Mouse (Mus musculus) forebrain, embryonic 15.5 days (tissue): ENCODE data around the gene Fbln1. TPM values are rescaled to one million over a fixed set of nuclear protein-coding genes. Genes with fewer than 3 reads are reported as not detected.
A peak's percentile ranks its signal among the peaks of the same experiment; 100 is the strongest.

Experiments
- ATAC-seq: fragments of 200-750 bp; cut with Nextera tagmentation; replicated peaks from 2 replicates; pipeline ENCODE4 v1.8.0; 2017; ENCODE audit warnings: mild to moderate bottlenecking, moderate TSS enrichment, moderate library complexity
- H3K27ac ChIP-seq: fragments of 300-500 bp; sonication (generic); replicated peaks from 2 replicates; pipeline ENCODE4 v1.5.1; 2015; ENCODE audit warnings: mild to moderate bottlenecking, inconsistent platforms
- H3K27me3 ChIP-seq: fragments of 300-500 bp; sonication (generic); 2 replicates; pipeline ENCODE4 v1.6.1; 2015; ENCODE audit warnings: inconsistent platforms
- H3K36me3 ChIP-seq: fragments of 300-500 bp; sonication (generic); 2 replicates; pipeline ENCODE4 v1.6.1; 2015; ENCODE audit warnings: mild to moderate bottlenecking, inconsistent platforms
- H3K4me1 ChIP-seq: fragments of 300-500 bp; sonication (generic); 2 replicates; pipeline ENCODE4 v1.6.1; 2015; ENCODE audit warnings: inconsistent platforms
- H3K4me2 ChIP-seq: fragments of 300-500 bp; sonication (generic); replicated peaks from 2 replicates; pipeline ENCODE4 v1.6.1; 2015; ENCODE audit warnings: mild to moderate bottlenecking, inconsistent platforms
- H3K4me3 ChIP-seq: fragments of 300-500 bp; sonication (generic); 2 replicates; pipeline ENCODE4 v1.5.1; 2015; ENCODE audit warnings: mild to moderate bottlenecking, inconsistent platforms
- H3K9ac ChIP-seq: fragments of 300-500 bp; sonication (generic); replicated peaks from 2 replicates; pipeline ENCODE4 v1.6.1; 2015; ENCODE audit warnings: mild to moderate bottlenecking, inconsistent platforms
- H3K9me3 ChIP-seq: fragments of 300-500 bp; sonication (generic); 2 replicates; pipeline ENCODE4 v1.6.1; 2016; ENCODE audit warnings: inconsistent platforms
- WGBS: fragments of 180-500 bp; shearing (Covaris S2); methylation state at CpG from one replicate; pipeline ENCODE4 v1.1.7; 2015; ENCODE audit warnings: mixed read lengths; 5-methylcytosine and 5-hydroxymethylcytosine counted together
- polyA plus RNA-seq: library from polyadenylated mRNA; unstranded; fragments of >200 nt; fragmentation: Nextera tagmentation; extraction: Ambion mirVana; gene quantifications from 2 replicates; pipeline ENCODE4 v1.2.1, GENCODE M21; 2015

Gene Fbln1
- polyA plus RNA-seq, 1 experiment from 2014 or later, result 47.0 TPM

DNA sequence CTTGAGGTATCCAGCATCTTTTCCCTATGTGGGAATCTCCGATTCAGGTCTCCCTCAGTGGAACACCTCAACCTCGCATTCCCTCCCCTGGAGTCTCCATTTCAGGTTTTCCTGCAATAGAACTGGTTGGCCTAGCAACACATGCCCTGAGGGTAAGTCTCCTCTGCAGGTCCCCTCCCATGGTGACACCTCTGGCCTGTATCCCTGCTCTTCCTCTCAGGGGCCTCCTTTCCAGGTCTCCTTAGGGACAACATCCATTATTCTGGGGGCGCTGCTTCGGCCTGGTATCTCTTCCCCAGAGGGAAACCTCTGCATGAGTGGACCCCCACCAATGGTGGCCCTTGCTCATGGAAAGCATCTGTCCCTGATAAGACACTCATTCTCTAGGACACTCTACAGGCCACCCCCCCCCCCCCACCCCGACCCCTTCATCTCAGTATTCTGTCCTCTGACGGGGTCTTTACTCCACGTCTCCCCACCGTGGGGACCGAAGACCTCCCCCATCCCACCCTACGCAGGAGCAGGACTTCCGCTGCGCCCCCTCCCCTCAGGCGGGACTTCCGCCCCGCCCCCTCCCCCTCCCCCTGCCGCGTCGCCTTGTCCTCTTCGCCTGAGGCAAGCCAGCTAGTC is 130.0 kb downstream of the Fbln1 start, which contains the start of gene Atxn10:
TSS of gene Atxn10 (plus strand) at position 575 of the 630 bp plus-strand sequence.
- WGBS, result 7% methylated on average over 17 of the region's 19 CpGs
- no peak for ATAC-seq
- H3K27ac ChIP-seq, result peak within 1 kb of the TSS; percentile 99
- H3K9me3 ChIP-seq, result no peaks in the 10 kb centered on the region
- no peaks in the 10 kb centered on the region for H3K36me3 ChIP-seq
- peak within 1 kb of the TSS; percentile 73 for H3K4me2 ChIP-seq
- H3K4me3 ChIP-seq, result peak within 1 kb of the TSS; percentile 76
- H3K27me3 ChIP-seq, result no peaks in the 10 kb centered on the region
- peaks cover 30% of the 10 kb centered on the region for H3K4me1 ChIP-seq
- peak within 1 kb of the TSS; percentile 98 for H3K9ac ChIP-seq

Other genes with a start within 250 kb of the Fbln1 start
- gene 5031439G07Rik, start 217.4 kb upstream of the Fbln1 start, polyA plus RNA-seq, result 22.1 and 27.7 TPM in 2 replicates
- gene Upk3a, start 188.8 kb upstream of the Fbln1 start, polyA plus RNA-seq, result 0.31 and 0.34 TPM in 2 replicates
- 32.4 and 33.5 TPM in 2 replicates for gene Fam118a, start 177.0 kb upstream of the Fbln1 start, polyA plus RNA-seq
- gene Smc1b, start 74.0 kb upstream of the Fbln1 start, polyA plus RNA-seq, result 0.13 and 0.15 TPM in 2 replicates
- 0.59 TPM in 2 replicates for gene Ribc2, start 73.9 kb upstream of the Fbln1 start, polyA plus RNA-seq
- 517 and 526 TPM in 2 replicates for gene Atxn10, start 130.3 kb downstream of the Fbln1 start, polyA plus RNA-seq